Mouse (Mus musculus) urinary bladder, postnatal 25 days (tissue): Measurements from ENCODE around the gene Zkscan8.
"Not testable (repeated sequence)": the region's sequence is repeated elsewhere in the genome, so short reads cannot be mapped to it uniquely, and the experiment has no call there.

Source experiments
- DNase-seq: peaks from one replicate; pipeline ENCODE4 v3.0.0; 2022; ENCODE audit warnings: low spot score

The Zkscan8 gene

GRCm38 (mm10) chr13:21530781-21531201, at the start of gene Zkscan8:
TSS of gene Zkscan8 (minus strand) at chr13:21531120.
- DNase-seq, result peak; percentile 82

- DNase-seq, result no peak
Measured at GRCm38 (mm10) chr13:21559793-21560192, 28.9 kb upstream of the Zkscan8 start, which contains the start of gene Olfr1535. TSS of gene Olfr1535 (minus strand) at chr13:21559893.

- DNase-seq, result no peak
Measured at GRCm38 (mm10) chr13:21550416-21551110, 19.6 kb upstream of the Zkscan8 start.

DNA sequence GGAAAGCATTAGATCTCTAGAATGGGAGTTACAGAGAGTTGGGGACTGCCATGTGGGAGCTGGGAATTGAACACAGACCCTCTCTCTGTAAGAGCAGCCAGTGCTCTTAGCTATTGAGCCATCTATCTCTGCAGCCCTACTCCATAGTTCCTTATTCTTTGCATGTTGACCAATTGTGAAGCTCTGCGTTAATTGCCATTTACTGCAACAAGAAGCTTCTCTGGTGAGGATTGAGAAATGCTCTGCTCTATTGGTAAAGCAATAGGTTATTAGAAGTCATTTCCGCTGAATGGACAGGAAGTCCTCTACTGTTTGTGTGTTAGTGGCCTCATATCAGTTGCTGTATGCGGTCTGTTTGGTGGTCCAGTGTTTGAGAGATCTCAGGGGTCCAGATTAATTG, 18.6 kb upstream of the Zkscan8 start:
- no peak for DNase-seq

- no peak for DNase-seq
Measured at GRCm38 (mm10) chr13:21542708-21543107, 11.8 kb upstream of the Zkscan8 start, which contains the start of gene Olfr1366. TSS of gene Olfr1366 (minus strand) at chr13:21542808.

GRCm38 (mm10) chr13:21530136-21530535, 784 bp downstream of the Zkscan8 start:
- no peak for DNase-seq

GRCm38 (mm10) chr13:21506221-21506649, 24.7 kb downstream of the Zkscan8 start:
- DNase-seq, result peak; percentile 63

DNA sequence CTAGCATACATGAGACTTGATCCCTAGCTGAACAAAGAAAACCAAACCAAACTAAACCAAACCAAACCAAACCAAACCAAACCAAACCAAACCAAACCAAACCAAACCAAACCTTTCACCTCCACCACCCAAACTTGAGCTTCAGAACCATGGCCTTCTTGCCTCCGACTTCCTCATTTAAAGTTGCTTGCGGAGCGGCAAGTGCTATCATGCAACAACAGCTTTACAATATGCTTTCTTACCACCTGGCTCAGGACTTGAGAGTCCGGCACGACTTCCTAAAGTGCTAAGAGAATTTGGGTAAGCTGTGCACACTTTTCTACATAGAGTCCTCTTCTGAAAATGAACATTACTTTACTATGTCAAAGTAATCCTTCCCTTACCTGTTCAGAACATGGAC, 28.6 kb downstream of the Zkscan8 start:
- no peak for DNase-seq

DNA sequence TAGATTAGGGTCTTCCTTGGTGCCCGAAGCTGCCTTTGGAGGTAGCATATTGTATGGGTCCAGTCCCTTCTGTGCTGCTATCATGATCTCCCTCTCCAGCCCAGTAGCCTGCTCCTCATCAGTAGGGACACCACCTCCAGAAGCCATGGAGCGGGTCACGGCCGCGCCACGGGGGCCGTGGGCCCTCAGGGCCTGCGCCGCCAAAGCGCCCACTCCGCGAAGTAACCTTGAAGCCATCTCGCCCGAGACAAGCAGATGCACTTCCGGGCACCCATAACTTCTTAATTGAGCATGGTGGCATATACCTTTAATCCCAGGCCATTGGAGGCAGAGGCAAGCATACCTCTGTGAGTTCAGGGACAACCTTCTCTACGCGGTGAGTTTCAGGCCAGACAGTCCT, 29.7 kb downstream of the Zkscan8 start, which contains the start of gene Gm11273:
Gm11273 (minus strand) TSS at position 237 of the 400 bp plus-strand sequence.
- DNase-seq, result not testable (repeated sequence)

DNA sequence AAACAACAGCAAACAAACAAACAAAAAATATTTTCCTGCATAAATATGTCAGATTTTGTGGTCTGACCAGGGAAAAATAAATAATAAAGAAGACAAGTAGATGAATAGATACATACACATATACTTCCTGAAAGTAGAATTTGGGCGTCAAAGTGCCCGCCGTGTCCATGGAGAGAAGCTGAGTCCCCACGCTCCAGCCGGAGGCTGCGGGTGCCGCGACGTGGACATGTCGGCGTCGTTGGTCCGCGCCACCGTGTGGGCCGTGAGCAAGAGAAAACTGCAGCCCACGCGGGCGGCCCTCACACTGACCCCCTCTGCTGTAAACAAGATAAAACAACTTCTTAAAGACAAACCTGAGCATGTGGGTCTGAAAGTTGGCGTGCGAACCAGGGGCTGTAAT, 35.8 kb downstream of the Zkscan8 start, which contains the start of gene AK157302:
AK157302 (plus strand) TSS at position 144 of the 400 bp plus-strand sequence.
- DNase-seq, result no peak

- DNase-seq, result no peak
Measured at GRCm38 (mm10) chr13:21492847-21493246, 38.1 kb downstream of the Zkscan8 start.

DNA sequence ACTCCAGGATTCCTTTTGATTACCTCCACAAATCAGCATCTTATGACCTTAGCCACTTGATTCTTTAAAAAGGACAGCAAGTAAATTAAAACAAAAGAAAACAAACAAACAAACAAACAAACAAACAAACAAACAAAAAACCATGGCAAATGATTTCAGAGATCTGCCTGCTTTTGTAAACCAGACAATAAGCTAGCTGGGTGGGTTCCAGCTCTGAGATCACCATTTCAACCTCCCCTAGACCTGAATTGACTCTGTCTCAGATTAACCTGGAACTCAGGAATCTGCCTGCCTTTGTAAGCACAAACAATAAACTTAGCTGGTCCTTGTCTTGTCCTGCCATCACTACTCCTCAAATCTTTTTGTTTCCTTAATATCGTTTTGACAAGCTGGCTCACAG, 44.0 kb downstream of the Zkscan8 start:
- DNase-seq, result no peak

- peak; percentile 55 for DNase-seq
Measured at GRCm38 (mm10) chr13:21478759-21479670, 51.9 kb downstream of the Zkscan8 start, which contains the start of the genes Zkscan4 and Gm10065. TSS of gene Zkscan4 (plus strand) at chr13:21478907. TSS of gene Gm10065 (minus strand) at chr13:21479441.

- no peak for DNase-seq
Measured at GRCm38 (mm10) chr13:21472427-21472826, 58.5 kb downstream of the Zkscan8 start.

- DNase-seq, result no peak
Measured at GRCm38 (mm10) chr13:21469097-21469496, 61.8 kb downstream of the Zkscan8 start.

- peak; percentile 78 for DNase-seq
Measured at GRCm38 (mm10) chr13:21468061-21469019, 62.6 kb downstream of the Zkscan8 start, which contains the start of gene Nkapl. TSS of gene Nkapl (minus strand) at chr13:21468509.

DNA sequence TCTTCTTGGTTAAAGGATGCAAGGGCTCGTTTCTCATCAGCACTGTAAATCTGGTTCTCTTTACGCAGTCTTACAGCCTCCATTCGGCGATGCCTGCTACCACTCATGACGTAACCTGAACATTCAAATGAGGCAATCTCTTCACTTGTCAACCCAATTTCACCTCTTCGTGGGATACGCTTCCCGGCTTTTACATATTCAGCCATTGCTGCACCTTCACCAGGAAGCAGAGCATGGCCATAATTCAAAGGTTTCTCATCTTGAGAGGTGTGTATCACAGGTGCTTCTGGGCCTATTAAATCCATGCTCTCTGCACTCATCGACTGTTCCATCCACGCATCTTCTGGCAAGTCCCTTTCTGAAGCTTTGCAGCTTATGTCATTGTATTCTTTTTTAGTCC, 63.6 kb downstream of the Zkscan8 start:
- no peak for DNase-seq
